Mouse (Mus musculus): ENCODE measurements around the gene Zfp819. TPM values are rescaled to one million over a fixed set of nuclear protein-coding genes. Genes with fewer than 3 reads are reported as not detected.
"Not testable (repeated sequence)": the region's sequence is repeated elsewhere in the genome, so short reads cannot be mapped to it uniquely, and the experiment has no call there.

The Zfp819 gene
- polyA plus RNA-seq, 1 experiment from 2014 or later: 0.21 TPM

DNA sequence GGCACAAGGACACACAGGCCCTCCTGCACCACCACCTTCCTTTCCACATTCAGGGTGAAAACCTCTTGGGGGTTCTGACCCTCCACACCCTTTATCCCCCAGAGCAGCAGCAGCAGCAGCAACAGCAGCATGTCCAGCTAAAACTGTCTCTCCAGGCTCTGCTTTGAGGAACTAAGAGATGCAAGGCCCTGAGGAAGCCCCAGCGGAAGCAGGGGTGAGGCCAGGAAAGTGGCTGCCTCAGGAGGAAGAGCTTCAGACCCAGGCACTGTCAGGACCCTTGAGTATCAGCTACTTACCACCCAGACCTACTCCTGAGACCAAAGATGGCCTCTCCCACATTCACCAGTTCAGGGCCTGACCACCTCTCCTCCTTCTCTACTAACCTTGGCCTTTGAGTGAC is 53.0 kb downstream of the Zfp819 start, which contains the start of gene Siglece:
Gene Siglece, minus strand, starts transcription at position 160 of the 400 bp plus-strand sequence.
- 67% methylated on average over 1 of the region's 1 CpGs for WGBS (ENCODE audit: insufficient replicate concordance)
- Histone ChIP-seq H3K4me2 (no peak within 1 kb of the TSS), H3K4me3 (ENCODE audit: low read depth, low read length) (no peak within 1 kb of the TSS), H3K4me1 (ENCODE audit: control insufficient read depth, insufficient read depth, low read length) (no peaks in the 10 kb centered on the region), H3K27me3 (ENCODE audit: control insufficient read depth, insufficient read depth, low read length) (no peaks in the 10 kb centered on the region), H3K9me3 (replicated peaks; ENCODE audit: control insufficient read depth, low read length) (no peaks in the 10 kb centered on the region), H3K9ac (ENCODE audit: low read depth, low read length) (no peak within 1 kb of the TSS), H3K27ac (ENCODE audit: low read depth, low read length) (no peak within 1 kb of the TSS), H3K36me3 (ENCODE audit: control insufficient read depth, insufficient read depth, low read length) (no peaks in the 10 kb centered on the region)
- ATAC-seq (replicated peaks; ENCODE audit: insufficient number of reproducible peaks, low FRiP score, low TSS enrichment): no peak

DNA sequence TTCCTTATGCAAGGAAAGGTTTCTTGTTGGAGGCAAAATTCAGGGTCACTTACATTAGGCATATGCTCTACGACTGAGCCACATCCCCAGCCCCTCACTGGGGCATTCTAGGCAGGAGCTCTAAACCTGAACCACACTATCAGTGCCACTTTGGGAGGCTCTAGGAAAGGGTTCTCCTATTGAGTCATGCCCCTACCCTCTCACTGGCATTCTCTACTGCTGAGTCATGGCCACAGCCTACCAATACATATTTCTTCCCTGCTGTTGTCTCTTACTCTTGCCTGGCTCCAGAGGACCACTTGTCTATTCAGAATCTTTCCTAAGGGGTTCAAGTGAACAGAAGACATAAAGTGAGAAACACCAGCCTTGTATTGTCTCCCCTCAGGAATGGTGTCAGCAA is 55.8 kb downstream of the Zfp819 start:
- Histone ChIP-seq H3K9me3 (replicated peaks; ENCODE audit: control insufficient read depth, low read length) (no peaks in the 10 kb centered on the region), H3K36me3 (ENCODE audit: control insufficient read depth, insufficient read depth, low read length) (no peaks in the 10 kb centered on the region), H3K27ac (ENCODE audit: low read depth, low read length) (no peak overlapping the region), H3K4me2 (no peak overlapping the region), H3K4me1 (ENCODE audit: control insufficient read depth, insufficient read depth, low read length) (no peaks in the 10 kb centered on the region), H3K27me3 (ENCODE audit: control insufficient read depth, insufficient read depth, low read length) (no peaks in the 10 kb centered on the region), H3K9ac (ENCODE audit: low read depth, low read length) (no peak overlapping the region), H3K4me3 (ENCODE audit: low read depth, low read length) (no peak overlapping the region)
- ATAC-seq (replicated peaks; ENCODE audit: insufficient number of reproducible peaks, low FRiP score, low TSS enrichment): no peak
- WGBS (ENCODE audit: insufficient replicate concordance): 77% methylated on average over 1 of the region's 1 CpGs

DNA sequence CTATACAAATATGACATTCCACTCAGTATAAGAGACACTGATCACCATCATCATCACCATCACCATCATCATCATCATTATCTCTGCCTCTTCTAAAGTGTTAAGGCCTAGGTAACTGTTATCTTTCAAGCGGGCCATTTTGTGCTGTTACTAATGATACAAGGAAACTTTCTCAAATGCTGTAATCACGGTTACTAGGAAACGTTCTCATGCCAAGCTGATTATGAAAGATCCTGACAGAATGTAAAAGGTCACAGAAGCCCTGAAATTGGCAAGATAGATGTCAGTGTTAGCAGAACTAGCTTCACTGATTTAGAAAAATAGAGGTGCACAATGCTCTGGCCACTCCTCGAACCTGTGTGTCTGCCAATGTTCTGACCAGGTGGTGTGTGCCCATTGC is 60.3 kb downstream of the Zfp819 start:
- H3K9ac ChIP-seq (ENCODE audit: low read depth, low read length); H3K27ac ChIP-seq (ENCODE audit: low read depth, low read length); H3K9me3 ChIP-seq (replicated peaks; ENCODE audit: control insufficient read depth, low read length); H3K4me3 ChIP-seq (ENCODE audit: low read depth, low read length); H3K4me2 ChIP-seq; H3K36me3 ChIP-seq (ENCODE audit: control insufficient read depth, insufficient read depth, low read length); ATAC-seq (replicated peaks; ENCODE audit: insufficient number of reproducible peaks, low FRiP score, low TSS enrichment); H3K27me3 ChIP-seq (ENCODE audit: control insufficient read depth, insufficient read depth, low read length); H3K4me1 ChIP-seq (ENCODE audit: control insufficient read depth, insufficient read depth, low read length): not testable (repeated sequence)
- whole genome bisulfite sequencing (ENCODE audit: insufficient replicate concordance): 80% methylated on average over 4 of the region's 4 CpGs

Other genes starting within 250 kb of the Zfp819 start
- gene Siglecg, start 199.0 kb upstream of the Zfp819 start, polyA plus RNA-seq (2014; fragmentation: Nextera tagmentation; extraction: Ambion mirVana): 0.24 TPM in 1 of 2 replicates, not detected in the other
- gene Lim2, start 179.5 kb upstream of the Zfp819 start, polyA plus RNA-seq (2014; fragmentation: Nextera tagmentation; extraction: Ambion mirVana): not detected in 2 replicates
- gene Nkg7, start 170.1 kb upstream of the Zfp819 start, polyA plus RNA-seq (2014; fragmentation: Nextera tagmentation; extraction: Ambion mirVana): 0.82 TPM in 1 of 2 replicates, not detected in the other
- gene Cldnd2, start 166.4 kb upstream of the Zfp819 start, polyA plus RNA-seq (2014; fragmentation: Nextera tagmentation; extraction: Ambion mirVana): not detected in 2 replicates
- 538 and 556 TPM in 2 replicates for gene Etfb, start 163.1 kb upstream of the Zfp819 start, polyA plus RNA-seq (2014; fragmentation: Nextera tagmentation; extraction: Ambion mirVana)
- gene Gm45233, start 163.0 kb upstream of the Zfp819 start, polyA plus RNA-seq (2014; fragmentation: Nextera tagmentation; extraction: Ambion mirVana): not detected in 2 replicates
- gene Vsig10l, start 144.0 kb upstream of the Zfp819 start, polyA plus RNA-seq (2014; fragmentation: Nextera tagmentation; extraction: Ambion mirVana): 0.99 and 1.9 TPM in 2 replicates
- 0.10 and 0.11 TPM in 2 replicates for gene Iglon5, start 117.1 kb upstream of the Zfp819 start, polyA plus RNA-seq (2014; fragmentation: Nextera tagmentation; extraction: Ambion mirVana)
- gene 4931406B18Rik, start 101.2 kb upstream of the Zfp819 start, polyA plus RNA-seq (2014; fragmentation: Nextera tagmentation; extraction: Ambion mirVana): not detected in 2 replicates
- gene Cd33, start 62.7 kb upstream of the Zfp819 start, polyA plus RNA-seq (2014; fragmentation: Nextera tagmentation; extraction: Ambion mirVana): 0.44 and 0.79 TPM in 2 replicates
- gene Zfp658, start 44.9 kb upstream of the Zfp819 start, polyA plus RNA-seq (2014; fragmentation: Nextera tagmentation; extraction: Ambion mirVana): 1.2 and 1.9 TPM in 2 replicates
- 8.0 TPM in 2 replicates for gene Zfp719, start 27.6 kb upstream of the Zfp819 start, polyA plus RNA-seq (2014; fragmentation: Nextera tagmentation; extraction: Ambion mirVana)
- gene Ceacam18, start 27.5 kb downstream of the Zfp819 start, polyA plus RNA-seq (2014; fragmentation: Nextera tagmentation; extraction: Ambion mirVana): not detected in 2 replicates
- 0.23 and 0.37 TPM in 2 replicates for gene Siglece, start 53.0 kb downstream of the Zfp819 start, polyA plus RNA-seq (2014; fragmentation: Nextera tagmentation; extraction: Ambion mirVana)
- 4.2 and 5.1 TPM in 2 replicates for gene Ctu1, start 64.8 kb downstream of the Zfp819 start, polyA plus RNA-seq (2014; fragmentation: Nextera tagmentation; extraction: Ambion mirVana)
- not detected in 2 replicates for gene Klk14, start 83.2 kb downstream of the Zfp819 start, polyA plus RNA-seq (2014; fragmentation: Nextera tagmentation; extraction: Ambion mirVana)
- gene Klk13, start 105.4 kb downstream of the Zfp819 start, polyA plus RNA-seq (2014; fragmentation: Nextera tagmentation; extraction: Ambion mirVana): 0.70 and 0.83 TPM in 2 replicates
- gene Klk12, start 161.7 kb downstream of the Zfp819 start, polyA plus RNA-seq (2014; fragmentation: Nextera tagmentation; extraction: Ambion mirVana): not detected in 2 replicates
- not detected in 2 replicates for gene Klk11, start 167.4 kb downstream of the Zfp819 start, polyA plus RNA-seq (2014; fragmentation: Nextera tagmentation; extraction: Ambion mirVana)
- gene Klk10, start 173.9 kb downstream of the Zfp819 start, polyA plus RNA-seq (2014; fragmentation: Nextera tagmentation; extraction: Ambion mirVana): 0.26 TPM in 1 of 2 replicates, not detected in the other
- gene Klk9, start 184.7 kb downstream of the Zfp819 start, polyA plus RNA-seq (2014; fragmentation: Nextera tagmentation; extraction: Ambion mirVana): not detected in 2 replicates
- gene Klk8, start 190.4 kb downstream of the Zfp819 start, polyA plus RNA-seq (2014; fragmentation: Nextera tagmentation; extraction: Ambion mirVana): 26.3 and 32.1 TPM in 2 replicates
- 0.09 TPM in 1 of 2 replicates, not detected in the other for gene Klk7, start 204.1 kb downstream of the Zfp819 start, polyA plus RNA-seq (2014; fragmentation: Nextera tagmentation; extraction: Ambion mirVana)
- not detected in 2 replicates for gene Klk6, start 217.3 kb downstream of the Zfp819 start, polyA plus RNA-seq (2014; fragmentation: Nextera tagmentation; extraction: Ambion mirVana)
- not detected in 2 replicates for gene Klk5, start 234.8 kb downstream of the Zfp819 start, polyA plus RNA-seq (2014; fragmentation: Nextera tagmentation; extraction: Ambion mirVana)